Mouse (Mus musculus) A20 (cell line): ENCODE measurements at regions not wholly inside any gene's neighbourhood (a gene's known extent, or its start where the extent isn't known, plus 50 kb on each side); places are given as distances from the start of the nearest gene placed in this dataset.

ENCODE experiments used
- DNase-seq: peaks from one replicate; pipeline ENCODE4 v3.0.0-alpha.2; 2011; ENCODE audit warnings: low read depth, low spot score

DNA sequence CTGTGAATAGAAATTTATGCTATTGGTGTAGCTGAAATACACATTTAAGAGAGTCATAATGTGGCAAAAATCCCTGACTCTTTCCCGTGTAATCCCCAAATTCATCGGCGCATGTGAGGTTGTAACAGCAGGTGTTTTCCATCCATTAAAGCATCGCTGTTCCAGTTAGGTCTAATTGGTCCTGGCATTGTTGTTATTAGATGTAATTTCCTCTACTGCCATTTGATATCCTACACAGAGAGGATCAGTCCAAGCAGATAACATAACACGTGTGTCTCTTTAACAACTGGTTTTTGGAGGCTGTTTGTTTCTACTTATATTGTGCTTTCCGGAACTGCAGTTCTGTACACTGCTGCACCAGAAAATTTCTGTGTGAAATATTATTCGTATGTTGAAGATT, 101.8 kb downstream of the Vgll3 start:
- no peak for DNase-seq

DNA sequence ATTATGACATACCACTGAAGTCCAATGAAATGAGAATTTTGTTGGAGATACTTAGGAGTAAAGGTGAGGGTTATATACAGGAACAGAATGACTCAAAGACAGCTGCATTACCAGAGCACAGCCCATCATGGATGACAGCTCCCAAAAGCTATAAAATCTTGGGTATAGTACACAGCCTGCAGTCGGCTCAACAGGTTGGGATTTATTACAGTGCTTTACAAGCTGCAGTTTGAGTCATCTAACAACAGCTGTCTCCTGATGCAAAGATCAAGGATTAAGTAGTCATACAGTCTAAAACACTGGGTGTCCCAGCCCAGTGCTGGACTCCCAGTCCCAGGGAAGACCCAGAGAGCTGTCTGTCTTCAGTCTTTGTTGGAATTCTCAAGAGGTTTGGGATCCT, 110.9 kb downstream of the Vgll3 start:
- no peak for DNase-seq

- DNase-seq, result no peak
These were observed 148.8 kb downstream of the Vgll3 start for GRCm38 (mm10) chr16:65963829-65964228.

GRCm38 (mm10) chr16:65964260-65964659, 149.2 kb downstream of the Vgll3 start:
- DNase-seq, result no peak

- no peak for DNase-seq
These were observed 162.0 kb downstream of the Vgll3 start for GRCm38 (mm10) chr16:65977075-65977474.

DNA sequence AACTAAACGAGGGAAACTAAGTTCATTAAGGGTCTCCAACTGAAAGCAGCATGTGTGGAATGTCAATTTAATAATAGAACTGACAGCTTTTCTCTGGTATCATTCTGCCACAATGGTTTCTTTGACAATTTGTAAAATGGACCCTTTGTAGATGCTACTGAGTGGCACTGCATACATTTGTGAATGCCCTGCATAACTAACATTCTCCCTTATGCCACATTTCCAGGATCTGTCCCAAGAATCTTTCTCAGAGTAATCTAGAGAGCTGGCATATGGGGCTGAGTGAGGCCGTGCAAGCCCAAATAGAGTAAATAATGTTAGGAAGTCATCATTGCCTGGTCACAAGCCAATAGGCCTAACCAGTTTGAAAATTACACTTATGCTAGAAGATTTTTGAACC, 172.1 kb downstream of the Vgll3 start:
- DNase-seq, result no peak

DNA sequence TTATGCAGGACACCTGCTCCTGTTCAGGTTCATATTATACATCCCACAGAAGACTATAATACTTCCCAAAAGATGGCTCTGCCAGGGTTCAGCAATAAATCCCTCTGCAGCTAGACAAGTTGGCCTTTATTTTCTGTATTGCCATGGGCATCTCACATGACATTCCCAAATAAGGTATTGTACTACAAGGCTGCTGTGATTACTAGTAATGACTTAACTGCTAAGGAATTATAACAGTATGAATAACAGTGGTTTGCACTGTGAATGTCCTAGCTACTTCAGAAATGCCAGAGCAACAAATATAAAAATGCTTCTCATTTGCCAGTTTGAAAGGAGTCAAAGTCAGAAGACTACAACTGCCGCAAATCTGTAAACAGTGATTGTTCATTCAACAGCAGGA, 184.3 kb downstream of the Vgll3 start:
- no peak for DNase-seq

GRCm38 (mm10) chr16:66000728-66001273, 185.7 kb downstream of the Vgll3 start:
- DNase-seq, result no peak

DNA sequence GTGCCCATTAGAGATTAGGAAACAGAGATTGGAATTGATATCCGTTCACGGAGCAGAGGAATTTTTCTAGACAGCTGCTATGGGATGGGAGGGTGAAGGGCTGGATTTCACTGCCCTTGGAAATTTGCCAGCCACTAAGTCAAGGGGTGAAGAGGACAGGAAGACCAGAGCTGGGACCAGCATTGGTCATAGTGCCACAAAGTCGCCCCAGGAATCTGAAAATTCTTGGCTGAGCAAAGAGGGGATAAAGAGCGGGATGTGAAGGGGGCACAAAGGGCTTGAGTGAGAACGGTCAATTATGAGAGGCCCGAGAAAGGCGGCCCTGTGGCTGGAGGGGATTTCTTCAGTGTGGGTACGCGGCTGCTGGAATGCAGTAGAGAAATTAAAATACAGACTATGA, 189.6 kb downstream of the Vgll3 start:
- no peak for DNase-seq

DNA sequence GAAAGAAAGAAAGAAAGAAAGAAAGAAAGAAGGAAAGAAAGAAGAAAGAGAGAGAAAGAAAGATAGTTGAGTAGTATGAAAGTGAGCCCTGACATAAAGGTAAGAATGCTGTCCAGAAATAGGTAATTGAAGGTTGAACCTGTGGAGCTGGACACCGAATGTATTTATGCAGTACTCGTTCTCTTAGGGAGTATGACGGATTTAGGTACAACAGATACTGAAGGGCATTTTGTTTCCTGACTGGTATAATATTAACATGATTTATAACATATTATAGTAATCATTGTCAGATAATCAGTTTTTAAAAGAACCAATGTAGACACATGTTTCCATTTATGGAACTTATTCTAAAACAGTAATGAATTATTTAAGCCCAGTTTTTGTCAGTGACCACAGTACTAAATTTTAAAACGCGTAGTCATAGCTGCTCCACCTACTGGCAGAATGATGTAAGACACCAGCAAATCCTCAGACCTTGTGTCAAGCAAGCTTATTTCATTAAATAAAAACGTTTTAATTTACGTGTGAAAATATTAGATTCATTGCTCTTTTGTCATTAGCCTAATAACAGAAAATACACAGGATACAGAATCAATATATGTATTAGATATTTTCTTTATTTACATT, 191.0 kb downstream of the Vgll3 start:
- DNase-seq, result peak; percentile 43

DNA sequence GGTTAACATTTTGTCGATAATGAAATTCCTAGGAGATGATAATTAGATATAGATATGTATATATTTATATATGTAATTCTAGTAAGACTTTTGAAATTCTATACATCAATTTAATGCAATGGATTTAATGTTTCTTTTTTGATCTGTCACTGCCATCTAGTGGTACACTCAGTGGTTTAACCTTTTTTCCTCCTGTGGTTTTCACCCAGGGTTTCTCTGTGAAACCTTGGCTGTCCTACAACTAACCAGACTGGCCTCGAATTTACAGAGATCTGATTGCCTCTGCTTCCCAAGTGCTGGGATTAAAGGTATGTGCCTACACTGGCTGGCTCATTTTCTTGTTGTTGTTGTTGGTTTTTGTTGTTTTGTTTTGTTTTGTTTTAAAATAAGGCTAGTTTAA, 198.6 kb downstream of the Vgll3 start:
- DNase-seq, result peak; percentile 20

GRCm38 (mm10) chr16:66014861-66015602, 200.0 kb downstream of the Vgll3 start:
- DNase-seq, result no peak

GRCm38 (mm10) chr16:66017040-66017439, 202.0 kb downstream of the Vgll3 start:
- DNase-seq, result no peak

DNA sequence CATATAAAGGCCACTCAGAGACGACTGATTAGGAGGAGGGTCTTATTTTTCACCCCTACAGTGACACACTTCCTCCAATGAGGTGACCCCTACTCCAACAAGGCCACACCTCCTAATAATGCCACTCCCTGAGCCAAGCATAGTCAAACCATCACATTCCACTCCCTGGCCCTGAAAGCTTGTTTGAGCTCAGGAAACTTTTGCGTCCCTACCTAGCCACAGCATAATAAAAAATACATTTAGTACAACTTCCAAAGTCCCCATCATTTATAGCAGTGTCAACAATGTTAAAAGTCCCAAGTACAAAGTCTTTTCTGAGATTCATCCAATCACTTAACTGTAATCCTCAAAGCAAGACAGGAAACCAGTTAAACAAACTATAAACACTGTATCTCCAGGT, 208.3 kb downstream of the Vgll3 start:
- no peak for DNase-seq
